Mouse (Mus musculus) liver, embryonic 12.5 days (tissue): ENCODE results near the gene Retreg2. TPM values are rescaled to one million over a fixed set of nuclear protein-coding genes. Genes with fewer than 3 reads are reported as not detected.

Source experiments
- ATAC-seq: fragments of 200-750 bp; cut with Nextera tagmentation; 2 replicates; pipeline ENCODE4 v1.8.0; 2017; ENCODE audit warnings: moderate number of reproducible peaks, mild to moderate bottlenecking, moderate library complexity
- H3K27ac ChIP-seq: fragments of 300-500 bp; sonication (generic); 2 replicates; pipeline ENCODE4 v1.5.1; 2016; ENCODE audit warnings: mild to moderate bottlenecking
- H3K27me3 ChIP-seq: fragments of 300-500 bp; sonication (generic); replicated peaks from 2 replicates; pipeline ENCODE4 v1.6.1; 2016; ENCODE audit warnings: mild to moderate bottlenecking, moderate library complexity
- H3K36me3 ChIP-seq: fragments of 300-500 bp; sonication (generic); 2 replicates; pipeline ENCODE4 v1.6.1; 2016; ENCODE audit warnings: mild to moderate bottlenecking, moderate library complexity
- H3K4me1 ChIP-seq: fragments of 300-500 bp; sonication (generic); 2 replicates; pipeline ENCODE4 v1.6.1; 2016
- H3K4me2 ChIP-seq: fragments of 300-500 bp; sonication (generic); 2 replicates; pipeline ENCODE4 v1.6.1; 2016; ENCODE audit warnings: mild to moderate bottlenecking, moderate library complexity
- H3K4me3 ChIP-seq: fragments of 300-500 bp; sonication (generic); 2 replicates; pipeline ENCODE4 v1.5.1; 2016; ENCODE audit warnings: mild to moderate bottlenecking, moderate library complexity
- H3K9ac ChIP-seq: fragments of 300-500 bp; sonication (generic); 2 replicates; pipeline ENCODE4 v1.6.1; 2016; ENCODE audit warnings: mild to moderate bottlenecking, moderate library complexity
- H3K9me3 ChIP-seq: fragments of 300-500 bp; sonication (generic); replicated peaks from 2 replicates; pipeline ENCODE4 v1.6.1; 2016; ENCODE audit warnings: mild to moderate bottlenecking, moderate library complexity
- WGBS: fragments of 180-500 bp; shearing (Covaris S2); methylation state at CpG from one replicate; pipeline ENCODE4 v1.1.7; 2016; ENCODE audit not compliant: insufficient replicate concordance; 5-methylcytosine and 5-hydroxymethylcytosine counted together
- polyA plus RNA-seq: library from polyadenylated mRNA; unstranded; fragments of >200 nt; fragmentation: Nextera tagmentation; extraction: Ambion mirVana; gene quantifications from 2 replicates; pipeline ENCODE4 v1.2.1, GENCODE M21; 2016

Gene Retreg2
- polyA plus RNA-seq: 69.4 and 73.5 TPM in 2 replicates

DNA sequence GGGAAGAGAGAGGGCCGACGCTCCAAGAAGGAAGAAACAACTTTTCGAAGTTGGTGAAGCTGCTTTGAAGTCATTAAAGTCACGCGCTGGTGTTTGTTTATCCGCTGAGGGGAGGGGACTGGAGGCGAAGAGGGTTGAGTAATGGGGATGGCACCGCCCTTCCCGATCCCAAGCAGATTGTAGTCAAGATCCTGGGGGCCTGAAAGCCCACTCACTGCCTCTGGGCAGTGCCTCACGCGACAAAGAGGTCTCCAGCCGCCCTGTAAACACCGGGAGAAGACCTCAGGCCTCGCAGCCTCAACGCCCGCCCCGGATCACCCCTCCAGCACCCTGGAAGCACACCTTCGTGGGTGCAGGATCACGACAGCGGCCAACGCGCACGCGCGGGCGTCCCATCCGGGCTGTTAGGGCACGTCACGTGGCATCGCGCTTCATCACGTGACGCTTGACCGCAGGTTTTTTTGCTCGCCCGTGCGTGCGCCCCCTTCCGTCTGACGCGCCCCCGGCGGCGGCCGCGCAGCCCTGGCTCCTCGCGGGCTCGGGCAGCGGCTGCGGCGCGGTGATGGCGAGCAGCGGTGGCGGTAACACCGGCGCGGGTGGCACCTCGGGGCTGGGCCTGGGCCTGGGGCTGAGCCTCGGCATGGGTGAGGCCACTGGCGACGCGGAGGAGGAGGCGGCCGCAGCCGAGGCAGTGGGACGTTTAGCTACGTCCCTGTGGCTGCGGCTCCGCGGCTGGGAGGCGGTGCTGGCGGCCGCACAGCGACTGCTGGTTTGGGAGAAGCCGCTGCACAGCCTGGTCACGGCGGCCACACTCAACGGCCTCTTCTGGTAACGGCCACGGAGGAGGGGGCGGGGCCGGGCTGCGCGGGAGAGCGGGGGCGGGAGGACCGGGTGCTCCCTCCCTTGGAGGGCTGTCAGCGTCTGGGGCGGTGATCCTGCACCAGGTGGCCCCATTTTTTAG, at the start of gene Retreg2, which contains the start of gene Cnppd1:
Retreg2 (plus strand) TSS at position 478 of the 961 bp plus-strand sequence.
Cnppd1 (minus strand) TSS at position 411 of the 961 bp plus-strand sequence.
- WGBS: 1% methylated on average over 68 of the region's 91 CpGs
- ATAC-seq: peak; percentile 77
- peak within 1 kb of the TSS; percentile 99 for H3K27ac ChIP-seq
- H3K27me3 ChIP-seq: no peaks in the 10 kb centered on the region
- peak within 1 kb of the TSS; percentile 88 for H3K4me2 ChIP-seq
- H3K36me3 ChIP-seq: peaks cover 66% of the 10 kb centered on the region
- H3K4me3 ChIP-seq: peak within 1 kb of the TSS; percentile 81
- H3K9ac ChIP-seq: peak within 1 kb of the TSS; percentile 92
- H3K4me1 ChIP-seq: peaks cover 77% of the 10 kb centered on the region
- no peaks in the 10 kb centered on the region for H3K9me3 ChIP-seq

DNA sequence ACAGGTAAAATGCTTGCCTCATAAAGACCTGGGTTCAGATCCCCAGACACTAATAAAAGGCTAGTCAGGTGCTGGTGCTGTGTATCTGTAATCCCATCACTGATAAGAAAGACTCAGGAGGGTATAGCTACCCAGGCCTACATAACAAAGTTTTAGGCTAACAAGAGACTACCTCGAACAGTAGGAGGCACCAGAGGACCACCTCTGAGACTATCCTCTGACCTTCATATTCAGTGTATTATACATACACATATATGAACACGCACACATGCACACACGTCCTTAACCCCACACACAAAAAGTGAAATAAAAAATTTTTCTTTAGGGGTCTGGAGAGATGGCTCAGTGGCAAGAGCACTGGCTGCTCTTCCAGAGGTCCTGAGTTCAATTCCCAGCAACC, 20.4 kb upstream of the Retreg2 start:
- peaks cover 25% of the 10 kb centered on the region for H3K4me1 ChIP-seq
- no peaks in the 10 kb centered on the region for H3K27me3 ChIP-seq
- no peak overlapping the region for H3K9ac ChIP-seq
- H3K9me3 ChIP-seq: no peaks in the 10 kb centered on the region
- no peak for ATAC-seq
- no peak overlapping the region for H3K27ac ChIP-seq
- whole genome bisulfite sequencing: 56% methylated on average over 3 of the region's 3 CpGs
- H3K36me3 ChIP-seq: no peaks in the 10 kb centered on the region
- H3K4me3 ChIP-seq: no peak overlapping the region
- H3K4me2 ChIP-seq: no peak overlapping the region

DNA sequence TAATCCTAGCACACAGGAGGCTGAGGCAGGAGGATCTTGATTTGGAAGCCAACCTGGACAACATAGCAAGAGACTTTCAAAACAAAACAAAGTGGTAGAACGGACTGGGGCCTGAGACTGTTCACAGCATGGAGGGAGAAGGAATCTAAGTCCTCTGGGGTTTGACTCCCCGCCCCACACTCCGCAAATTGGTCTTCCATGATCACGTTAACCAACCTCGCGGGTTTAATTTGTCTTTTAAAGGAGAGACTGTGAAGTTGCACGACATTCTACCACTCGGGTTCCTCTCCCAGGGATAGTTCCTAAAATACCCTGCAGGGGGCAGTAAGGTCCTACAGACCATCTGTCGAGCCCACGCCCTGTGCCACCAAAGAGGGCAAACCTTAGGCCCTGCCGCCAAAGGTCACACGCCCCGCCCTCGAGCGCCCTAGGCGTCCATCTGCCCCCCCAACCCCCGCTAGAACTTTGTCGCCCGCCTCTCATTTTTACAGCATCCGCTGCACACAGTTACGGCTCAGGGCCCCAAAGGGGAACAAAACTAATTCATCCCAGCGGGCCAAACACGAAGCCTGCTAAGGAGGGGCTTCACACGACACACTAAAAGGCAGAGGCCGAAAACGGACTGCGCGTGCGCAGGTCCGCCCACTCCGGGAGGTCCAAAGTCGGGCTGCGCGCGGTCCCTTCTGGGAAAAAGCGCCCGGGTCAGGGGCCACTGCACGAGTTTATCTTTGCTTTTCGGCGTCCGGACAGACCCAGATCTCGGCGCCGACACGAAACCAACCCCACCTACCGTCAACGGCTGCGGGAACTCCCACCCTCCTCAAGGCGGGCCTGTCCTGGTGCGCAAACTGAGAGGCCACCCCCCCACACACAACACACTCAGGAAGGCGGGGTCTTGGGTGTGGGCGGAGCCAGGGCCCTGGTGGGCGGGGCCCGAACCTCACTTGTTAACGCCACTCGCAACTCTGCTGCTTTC, 17.9 kb upstream of the Retreg2 start, which contains the start of gene Nhej1:
Nhej1 (minus strand) TSS at position 855 of the 976 bp plus-strand sequence.
- WGBS: 1% methylated on average over 56 of the region's 56 CpGs
- no peaks in the 10 kb centered on the region for H3K9me3 ChIP-seq
- ATAC-seq: peak; percentile 94
- no peaks in the 10 kb centered on the region; the same call in 1 of the 2 replicates for H3K27me3 ChIP-seq
- peak within 1 kb of the TSS; percentile 72 for H3K9ac ChIP-seq
- H3K4me1 ChIP-seq: peaks cover 28% of the 10 kb centered on the region
- H3K4me3 ChIP-seq: peak within 1 kb of the TSS; percentile 62
- peak within 1 kb of the TSS; percentile 96 for H3K27ac ChIP-seq
- H3K36me3 ChIP-seq: no peaks in the 10 kb centered on the region
- peak within 1 kb of the TSS; percentile 75 for H3K4me2 ChIP-seq

GRCm38 (mm10) chr1:75125418-75125817, 17.2 kb upstream of the Retreg2 start:
- WGBS: 33% methylated on average over 5 of the region's 5 CpGs
- H3K9me3 ChIP-seq: no peaks in the 10 kb centered on the region

GRCm38 (mm10) chr1:75128641-75129040, 13.9 kb upstream of the Retreg2 start:
- no peak overlapping the region for H3K9ac ChIP-seq
- no peak overlapping the region for H3K4me3 ChIP-seq
- no peak overlapping the region for H3K4me2 ChIP-seq
- peaks cover 12% of the 10 kb centered on the region; the same call in 1 of the 2 replicates for H3K27me3 ChIP-seq
- peaks cover 44% of the 10 kb centered on the region for H3K4me1 ChIP-seq
- H3K36me3 ChIP-seq: no peaks in the 10 kb centered on the region
- no peaks in the 10 kb centered on the region for H3K9me3 ChIP-seq
- no peak for ATAC-seq
- no peak overlapping the region for H3K27ac ChIP-seq
- WGBS: 71% methylated on average over 3 of the region's 3 CpGs

More at GRCm38 (mm10) chr1:75125418-75125817, 17.2 kb upstream of the Retreg2 start:
- Histone ChIP-seq H3K27ac (peak overlapping the region; percentile 96), H3K27me3 (peaks cover 3% of the 10 kb centered on the region; the same call in 1 of the 2 replicates), H3K4me2 (peak overlapping the region; percentile 75), H3K4me3 (peak overlapping the region; percentile 62), H3K36me3 (no peaks in the 10 kb centered on the region), H3K4me1 (peaks cover 28% of the 10 kb centered on the region), H3K9ac (peak overlapping the region; percentile 72)
- ATAC-seq: no peak

- H3K36me3 ChIP-seq: peaks cover 40% of the 10 kb centered on the region
- no peak for ATAC-seq
- no peaks in the 10 kb centered on the region for H3K9me3 ChIP-seq
- no peak within 1 kb of the TSS for H3K4me3 ChIP-seq
- H3K27me3 ChIP-seq: peaks cover 12% of the 10 kb centered on the region; the same call in 1 of the 2 replicates
- peaks cover 63% of the 10 kb centered on the region for H3K4me1 ChIP-seq
- peak within 1 kb of the TSS; percentile 12 for H3K9ac ChIP-seq
- peak within 1 kb of the TSS; percentile 32; the same call in 1 of the 2 replicates for H3K4me2 ChIP-seq
- H3K27ac ChIP-seq: peak within 1 kb of the TSS; percentile 55
- 58% methylated on average over 12 of the region's 12 CpGs for WGBS
Measured at GRCm38 (mm10) chr1:75133421-75134207, 9.0 kb upstream of the Retreg2 start, which contains the start of gene Slc23a3. Gene Slc23a3 (minus strand): TSS chr1:75133890.

DNA sequence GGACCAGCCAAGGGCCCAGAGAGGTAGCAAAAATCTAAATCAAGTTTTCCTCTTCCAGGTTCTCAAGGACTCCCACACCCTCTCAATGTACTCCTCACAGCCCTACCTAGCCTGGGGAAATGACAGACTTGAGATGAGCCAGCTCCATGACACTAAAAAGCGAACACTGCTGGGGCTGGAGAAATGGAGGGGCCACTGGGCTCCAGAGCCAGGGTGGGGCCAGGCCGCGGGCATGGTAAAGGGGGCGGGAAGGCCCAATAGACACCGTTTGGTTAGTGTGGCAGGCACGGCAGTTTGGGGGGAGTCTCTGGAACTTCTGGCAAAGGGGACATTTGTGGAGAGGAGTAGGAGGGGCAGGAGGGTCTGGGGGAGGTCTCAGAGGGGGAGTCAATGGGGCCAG, 6.3 kb upstream of the Retreg2 start:
- Histone ChIP-seq H3K9ac (peak overlapping the region; percentile 77), H3K4me2 (peak overlapping the region; percentile 88), H3K27ac (peak overlapping the region; percentile 100)

GRCm38 (mm10) chr1:75136730-75137129, 5.8 kb upstream of the Retreg2 start:
- peak; percentile 92 for ATAC-seq
- H3K9ac ChIP-seq: peak overlapping the region; percentile 77
- peak overlapping the region; percentile 88 for H3K4me2 ChIP-seq
- peaks cover 88% of the 10 kb centered on the region for H3K4me1 ChIP-seq
- H3K36me3 ChIP-seq: peaks cover 56% of the 10 kb centered on the region
- peak overlapping the region; percentile 100 for H3K27ac ChIP-seq
- WGBS: 16% methylated on average over 3 of the region's 3 CpGs
- peak overlapping the region; percentile 32 for H3K4me3 ChIP-seq
- peaks cover 9% of the 10 kb centered on the region; the same call in 1 of the 2 replicates for H3K27me3 ChIP-seq
- no peaks in the 10 kb centered on the region for H3K9me3 ChIP-seq

More for the DNA sequence above, 6.3 kb upstream of the Retreg2 start:
- H3K9me3 ChIP-seq: no peaks in the 10 kb centered on the region
- peak; percentile 71 for ATAC-seq
- H3K4me3 ChIP-seq: peak overlapping the region; percentile 32
- 29% methylated on average over 6 of the region's 6 CpGs for WGBS
- peaks cover 88% of the 10 kb centered on the region for H3K4me1 ChIP-seq
- H3K27me3 ChIP-seq: peaks cover 9% of the 10 kb centered on the region; the same call in 1 of the 2 replicates
- H3K36me3 ChIP-seq: peaks cover 56% of the 10 kb centered on the region

DNA sequence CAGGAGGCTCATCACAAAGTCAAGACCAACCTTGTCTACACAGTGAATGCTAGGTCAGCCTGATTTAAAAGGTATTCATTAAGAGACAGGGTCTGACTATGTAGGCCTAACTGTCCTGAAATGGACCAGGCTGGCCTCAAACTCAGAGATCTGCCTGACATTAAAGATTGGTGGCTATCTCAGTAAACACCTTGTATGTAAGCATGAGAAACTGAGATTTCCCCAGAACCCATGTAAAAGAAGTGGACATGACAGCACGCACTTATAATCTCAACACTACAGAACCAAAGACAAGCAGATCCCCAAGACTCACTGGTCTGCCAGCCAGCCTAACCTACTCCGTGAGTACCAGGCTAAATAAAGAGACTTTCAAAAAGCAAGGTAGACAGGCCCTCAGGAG, 4.1 kb upstream of the Retreg2 start:
- Histone ChIP-seq H3K27me3 (no peaks in the 10 kb centered on the region), H3K27ac (peak overlapping the region; percentile 100), H3K4me2 (peak overlapping the region; percentile 88), H3K9ac (peak overlapping the region; percentile 32; the same call in 1 of the 2 replicates), H3K9me3 (no peaks in the 10 kb centered on the region), H3K36me3 (peaks cover 56% of the 10 kb centered on the region), H3K4me1 (peaks cover 74% of the 10 kb centered on the region), H3K4me3 (peak overlapping the region; percentile 81)
- WGBS: 48% methylated on average over 2 of the region's 2 CpGs
- ATAC-seq: no peak

- peak overlapping the region; percentile 99 for H3K27ac ChIP-seq
- 50% methylated on average over 4 of the region's 4 CpGs for WGBS
- peak overlapping the region; percentile 88 for H3K4me2 ChIP-seq
- peaks cover 77% of the 10 kb centered on the region for H3K4me1 ChIP-seq
- no peaks in the 10 kb centered on the region for H3K27me3 ChIP-seq
- no peaks in the 10 kb centered on the region for H3K9me3 ChIP-seq
- ATAC-seq: no peak
- H3K4me3 ChIP-seq: peak overlapping the region; percentile 81
- H3K36me3 ChIP-seq: peaks cover 66% of the 10 kb centered on the region
- peak overlapping the region; percentile 92 for H3K9ac ChIP-seq
Measured at GRCm38 (mm10) chr1:75140601-75141190, 1.9 kb upstream of the Retreg2 start.
